Mouse (Mus musculus): ENCODE data around the gene Mark2. TPM values are rescaled to one million over a fixed set of nuclear protein-coding genes. Genes with fewer than 3 reads are reported as not detected.

The Mark2 gene
- polyA plus RNA-seq, 1 experiment, result 52.1 TPM

DNA sequence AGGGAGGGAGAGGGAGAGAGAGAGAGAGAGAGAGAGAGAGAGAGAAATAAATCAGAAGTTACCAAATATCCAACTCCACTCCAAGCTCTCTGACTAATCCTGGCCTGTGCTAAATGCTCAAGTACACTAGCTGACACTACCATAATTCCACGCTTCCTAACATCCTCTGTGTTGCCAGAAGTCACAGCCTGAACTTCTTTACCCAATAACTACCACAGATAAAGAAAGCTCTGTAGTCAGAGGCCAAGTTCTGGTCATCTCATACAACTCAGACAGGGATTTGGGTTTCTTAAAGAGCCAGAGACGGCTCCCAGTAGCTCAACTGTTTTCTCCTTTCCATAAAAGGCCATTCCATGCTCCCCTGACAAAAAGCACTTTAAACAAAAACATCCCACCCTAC is 36.9 kb downstream of the Mark2 start:
- Histone ChIP-seq H3K4me3 (ENCODE audit: low read depth, low read length) (no peak overlapping the region), H3K27ac (ENCODE audit: insufficient read depth, low read length) (no peak overlapping the region), H3K4me1 (ENCODE audit: control insufficient read depth, insufficient read depth, low read length) (peaks cover 7% of the 10 kb centered on the region), H3K9ac (ENCODE audit: low read depth, poor library complexity, severe bottlenecking) (no peak overlapping the region), H3K27me3 (ENCODE audit: control insufficient read depth, insufficient read depth, low read length, poor library complexity, severe bottlenecking) (no peaks in the 10 kb centered on the region), H3K36me3 (ENCODE audit: control insufficient read depth, insufficient read depth, low read length, poor library complexity, severe bottlenecking) (no peaks in the 10 kb centered on the region), H3K9me3 (replicated peaks; ENCODE audit: control insufficient read depth, insufficient read depth, low read length, poor library complexity, severe bottlenecking) (no peaks in the 10 kb centered on the region)
- no peak for TF ChIP-seq EP300 (IDR thresholded peaks at IDR 0.05; ENCODE audit: insufficient read depth, low read depth, low read length)
- TF ChIP-seq CTCF (IDR thresholded peaks at IDR 0.05; ENCODE audit: low read depth, low read length), result no peak

- H3K27ac ChIP-seq (ENCODE audit: insufficient read depth, low read length), result no peak overlapping the region
Observed at GRCm38 (mm10) chr19:7303796-7304195, 37.9 kb downstream of the Mark2 start.

DNA sequence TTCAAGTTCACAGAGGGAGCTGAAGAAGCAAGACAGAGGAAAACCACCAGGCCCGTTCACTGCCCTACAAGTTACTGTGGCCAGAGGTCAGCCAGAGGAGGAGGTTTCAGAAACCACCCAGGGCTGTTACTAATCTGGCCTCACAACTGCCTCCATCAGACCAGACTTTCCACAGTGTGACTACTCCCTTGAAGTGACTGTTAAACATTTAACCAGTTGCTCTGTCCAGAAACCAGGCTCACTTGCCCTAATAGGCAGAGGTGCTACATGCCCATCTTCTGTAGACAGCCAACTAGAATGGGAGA is 39.2 kb downstream of the Mark2 start:
- Histone ChIP-seq H3K27me3 (ENCODE audit: control insufficient read depth, insufficient read depth, low read length, poor library complexity, severe bottlenecking) (no peaks in the 10 kb centered on the region), H3K27ac (ENCODE audit: insufficient read depth, low read length) (no peak overlapping the region), H3K9me3 (replicated peaks; ENCODE audit: control insufficient read depth, insufficient read depth, low read length, poor library complexity, severe bottlenecking) (no peaks in the 10 kb centered on the region), H3K4me3 (ENCODE audit: low read depth, low read length) (no peak overlapping the region), H3K9ac (ENCODE audit: low read depth, poor library complexity, severe bottlenecking) (no peak overlapping the region), H3K36me3 (ENCODE audit: control insufficient read depth, insufficient read depth, low read length, poor library complexity, severe bottlenecking) (no peaks in the 10 kb centered on the region), H3K4me1 (ENCODE audit: control insufficient read depth, insufficient read depth, low read length) (no peaks in the 10 kb centered on the region)
- TF ChIP-seq CTCF (IDR thresholded peaks at IDR 0.05; ENCODE audit: low read depth, low read length) (no peak), POLR2A (IDR thresholded peaks at IDR 0.05; ENCODE audit: insufficient read depth, low read length) (no peak), EP300 (IDR thresholded peaks at IDR 0.05; ENCODE audit: insufficient read depth, low read depth, low read length) (no peak)

More at GRCm38 (mm10) chr19:7303796-7304195, 37.9 kb downstream of the Mark2 start:
- Histone ChIP-seq H3K9ac (ENCODE audit: low read depth, poor library complexity, severe bottlenecking) (no peak overlapping the region), H3K4me3 (ENCODE audit: low read depth, low read length) (no peak overlapping the region), H3K9me3 (replicated peaks; ENCODE audit: control insufficient read depth, insufficient read depth, low read length, poor library complexity, severe bottlenecking) (no peaks in the 10 kb centered on the region), H3K27me3 (ENCODE audit: control insufficient read depth, insufficient read depth, low read length, poor library complexity, severe bottlenecking) (no peaks in the 10 kb centered on the region), H3K4me1 (ENCODE audit: control insufficient read depth, insufficient read depth, low read length) (peaks cover 7% of the 10 kb centered on the region), H3K36me3 (ENCODE audit: control insufficient read depth, insufficient read depth, low read length, poor library complexity, severe bottlenecking) (no peaks in the 10 kb centered on the region)
- TF ChIP-seq CTCF (IDR thresholded peaks at IDR 0.05; ENCODE audit: low read depth, low read length), result no peak
- TF ChIP-seq EP300 (IDR thresholded peaks at IDR 0.05; ENCODE audit: insufficient read depth, low read depth, low read length), result no peak
- no peak for TF ChIP-seq POLR2A (IDR thresholded peaks at IDR 0.05; ENCODE audit: insufficient read depth, low read length)

- TF ChIP-seq POLR2A (IDR thresholded peaks at IDR 0.05; ENCODE audit: insufficient read depth, low read length), result no peak
- TF ChIP-seq CTCF (IDR thresholded peaks at IDR 0.05; ENCODE audit: low read depth, low read length), result no peak
- no peak for TF ChIP-seq EP300 (IDR thresholded peaks at IDR 0.05; ENCODE audit: insufficient read depth, low read depth, low read length)
- H3K4me3 ChIP-seq (ENCODE audit: low read depth, low read length), result no peak overlapping the region
- no peaks in the 10 kb centered on the region for H3K36me3 ChIP-seq (ENCODE audit: control insufficient read depth, insufficient read depth, low read length, poor library complexity, severe bottlenecking)
- H3K4me1 ChIP-seq (ENCODE audit: control insufficient read depth, insufficient read depth, low read length), result no peaks in the 10 kb centered on the region
- H3K9ac ChIP-seq (ENCODE audit: low read depth, poor library complexity, severe bottlenecking), result no peak overlapping the region
- no peaks in the 10 kb centered on the region for H3K9me3 ChIP-seq (replicated peaks; ENCODE audit: control insufficient read depth, insufficient read depth, low read length, poor library complexity, severe bottlenecking)
- H3K27ac ChIP-seq (ENCODE audit: insufficient read depth, low read length), result no peak overlapping the region
- no peaks in the 10 kb centered on the region for H3K27me3 ChIP-seq (ENCODE audit: control insufficient read depth, insufficient read depth, low read length, poor library complexity, severe bottlenecking)
Observed at GRCm38 (mm10) chr19:7301647-7302492, 39.8 kb downstream of the Mark2 start.

- H3K9ac ChIP-seq (ENCODE audit: low read depth, poor library complexity, severe bottlenecking), result no peak overlapping the region
Observed at GRCm38 (mm10) chr19:7300078-7300477, 41.6 kb downstream of the Mark2 start.

GRCm38 (mm10) chr19:7299052-7299451 is 42.6 kb downstream of the Mark2 start:
- no peaks in the 10 kb centered on the region for H3K27me3 ChIP-seq (ENCODE audit: control insufficient read depth, insufficient read depth, low read length, poor library complexity, severe bottlenecking)
- TF ChIP-seq CTCF (IDR thresholded peaks at IDR 0.05; ENCODE audit: low read depth, low read length), result no peak
- TF ChIP-seq POLR2A (IDR thresholded peaks at IDR 0.05; ENCODE audit: insufficient read depth, low read length), result no peak
- no peak for TF ChIP-seq EP300 (IDR thresholded peaks at IDR 0.05; ENCODE audit: insufficient read depth, low read depth, low read length)
- H3K36me3 ChIP-seq (ENCODE audit: control insufficient read depth, insufficient read depth, low read length, poor library complexity, severe bottlenecking), result no peaks in the 10 kb centered on the region
- no peaks in the 10 kb centered on the region for H3K4me1 ChIP-seq (ENCODE audit: control insufficient read depth, insufficient read depth, low read length)
- H3K9ac ChIP-seq (ENCODE audit: low read depth, poor library complexity, severe bottlenecking), result no peak overlapping the region
- H3K9me3 ChIP-seq (replicated peaks; ENCODE audit: control insufficient read depth, insufficient read depth, low read length, poor library complexity, severe bottlenecking), result no peaks in the 10 kb centered on the region
- H3K4me3 ChIP-seq (ENCODE audit: low read depth, low read length), result no peak overlapping the region
- no peak overlapping the region for H3K27ac ChIP-seq (ENCODE audit: insufficient read depth, low read length)

More at GRCm38 (mm10) chr19:7300078-7300477, 41.6 kb downstream of the Mark2 start:
- TF ChIP-seq POLR2A (IDR thresholded peaks at IDR 0.05; ENCODE audit: insufficient read depth, low read length), result no peak
- no peak for TF ChIP-seq CTCF (IDR thresholded peaks at IDR 0.05; ENCODE audit: low read depth, low read length)
- no peak for TF ChIP-seq EP300 (IDR thresholded peaks at IDR 0.05; ENCODE audit: insufficient read depth, low read depth, low read length)
- H3K9me3 ChIP-seq (replicated peaks; ENCODE audit: control insufficient read depth, insufficient read depth, low read length, poor library complexity, severe bottlenecking), result no peaks in the 10 kb centered on the region
- H3K4me3 ChIP-seq (ENCODE audit: low read depth, low read length), result no peak overlapping the region
- no peaks in the 10 kb centered on the region for H3K36me3 ChIP-seq (ENCODE audit: control insufficient read depth, insufficient read depth, low read length, poor library complexity, severe bottlenecking)
- H3K4me1 ChIP-seq (ENCODE audit: control insufficient read depth, insufficient read depth, low read length), result no peaks in the 10 kb centered on the region
- H3K27ac ChIP-seq (ENCODE audit: insufficient read depth, low read length), result no peak overlapping the region
- H3K27me3 ChIP-seq (ENCODE audit: control insufficient read depth, insufficient read depth, low read length, poor library complexity, severe bottlenecking), result no peaks in the 10 kb centered on the region
